Mouse (Mus musculus) ovary, adult 18-20 months (tissue): ENCODE results near the gene Ube2k.
"Not testable (repeated sequence)": the region's sequence is repeated elsewhere in the genome, so short reads cannot be mapped to it uniquely, and the experiment has no call there.

Experiments used
- DNase-seq: peaks from one replicate; pipeline ENCODE4 v3.0.0; 2022; ENCODE audit warnings: low spot score, mixed read lengths

Gene Ube2k

DNA sequence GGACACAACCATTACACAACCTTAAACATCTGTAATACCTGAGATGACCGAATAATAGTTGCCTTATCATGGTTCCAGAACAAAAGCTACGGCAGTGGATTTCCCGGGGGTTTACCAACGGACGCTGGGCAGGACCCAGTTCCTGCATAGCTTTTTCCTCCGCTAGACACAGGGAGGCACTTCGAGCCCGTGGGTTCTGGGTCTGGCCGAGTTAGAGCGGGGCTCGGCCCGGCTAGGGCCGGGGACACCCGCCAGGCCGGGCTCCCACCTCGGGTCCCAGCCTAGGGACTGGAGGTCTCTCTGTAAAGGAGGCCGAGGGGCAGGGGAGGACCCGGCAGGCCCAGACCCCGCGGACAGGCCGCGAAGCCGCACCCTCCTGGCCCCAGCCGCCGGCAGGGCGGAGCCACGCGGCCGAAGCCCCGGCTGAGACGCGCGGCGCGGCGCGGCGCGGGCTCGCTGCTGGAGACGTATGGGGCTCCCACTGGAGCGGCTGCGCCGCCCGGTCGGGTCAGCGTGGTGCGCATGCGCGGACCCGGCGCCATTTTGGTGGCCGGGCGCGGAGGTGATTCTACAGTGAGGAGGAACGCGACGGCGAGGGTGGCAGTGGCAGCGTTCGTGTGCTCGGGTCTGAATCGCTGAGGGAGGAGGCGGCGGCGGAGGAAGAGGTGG is at the start of gene Ube2k, which contains the start of gene Smim14:
TSS of gene Ube2k (plus strand) at position 483 of the 669 bp plus-strand sequence.
TSS of gene Smim14 (minus strand) at position 434 of the 669 bp plus-strand sequence.
- peak; percentile 89 for DNase-seq

DNA sequence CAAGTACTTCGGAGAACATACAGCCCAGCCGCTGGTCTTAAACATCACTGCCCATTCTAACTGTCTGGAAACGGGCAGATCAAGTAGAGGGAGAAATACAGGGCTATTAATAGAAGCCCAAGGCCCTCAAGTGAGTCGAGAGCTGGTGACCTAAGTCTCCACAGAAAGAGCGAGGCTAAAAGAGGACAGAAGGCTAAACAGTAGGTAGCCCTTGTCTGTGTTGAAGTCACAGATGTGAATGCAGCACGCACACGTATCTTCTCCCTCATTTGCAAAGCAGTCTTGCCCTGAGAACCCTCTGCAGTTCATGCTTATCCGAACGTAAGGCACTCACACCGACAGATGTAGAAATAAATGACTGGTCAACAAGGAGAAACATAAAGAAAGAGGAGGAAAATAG is 49.7 kb upstream of the Ube2k start:
- no peak for DNase-seq

GRCm38 (mm10) chr5:65488725-65489124 is 48.3 kb upstream of the Ube2k start:
- DNase-seq: no peak

DNA sequence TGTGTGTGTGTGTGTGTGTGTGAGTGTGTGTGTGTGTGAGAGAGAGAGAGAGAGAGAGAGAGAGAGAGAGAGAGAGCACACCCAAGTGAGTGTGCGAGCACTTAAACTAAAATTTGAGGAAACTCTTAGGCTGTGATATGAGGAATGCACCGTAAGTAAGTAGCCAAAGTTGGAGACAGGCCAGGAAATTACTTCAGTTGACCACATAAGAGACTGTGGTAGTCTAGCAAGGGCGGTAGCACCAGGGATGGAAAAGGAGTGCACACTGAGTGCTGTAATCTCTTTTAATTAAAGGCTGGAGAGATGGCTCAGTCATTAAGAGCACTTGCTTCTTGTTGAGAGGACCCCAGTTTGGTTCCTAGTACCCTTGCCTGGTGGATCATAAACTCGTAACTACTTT is 47.2 kb upstream of the Ube2k start:
- DNase-seq: no peak

- DNase-seq: peak; percentile 47
Measured at GRCm38 (mm10) chr5:65491767-65492715, 45.0 kb upstream of the Ube2k start.

- peak; percentile 95 for DNase-seq
Measured at GRCm38 (mm10) chr5:65492716-65493531, 44.1 kb upstream of the Ube2k start, which contains the start of gene Gm43552. Gm43552 (minus strand) TSS chr5:65492833.

DNA sequence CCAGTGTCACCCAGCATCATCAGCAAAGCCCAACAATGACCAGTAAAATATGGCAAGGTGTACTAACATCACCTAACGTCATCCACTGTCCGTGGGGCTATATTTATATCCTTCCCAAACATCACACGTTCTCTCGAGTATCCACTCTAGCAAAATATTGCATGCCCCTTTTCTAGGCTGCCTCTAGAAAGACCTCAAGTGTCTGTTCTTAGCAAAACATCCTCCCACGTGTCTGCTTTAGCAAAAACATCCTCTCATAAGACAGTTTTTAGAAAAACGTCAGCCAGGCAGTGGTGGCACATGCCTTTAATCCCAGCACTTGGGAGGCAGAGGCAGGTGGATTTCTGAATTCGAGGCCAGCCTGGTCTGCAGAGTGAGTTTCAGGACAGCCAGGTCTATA is 36.8 kb upstream of the Ube2k start:
- DNase-seq: no peak

GRCm38 (mm10) chr5:65501407-65501806 is 35.6 kb upstream of the Ube2k start:
- DNase-seq: no peak

- peak; percentile 34 for DNase-seq
Measured at GRCm38 (mm10) chr5:65505786-65506185, 31.2 kb upstream of the Ube2k start.

DNA sequence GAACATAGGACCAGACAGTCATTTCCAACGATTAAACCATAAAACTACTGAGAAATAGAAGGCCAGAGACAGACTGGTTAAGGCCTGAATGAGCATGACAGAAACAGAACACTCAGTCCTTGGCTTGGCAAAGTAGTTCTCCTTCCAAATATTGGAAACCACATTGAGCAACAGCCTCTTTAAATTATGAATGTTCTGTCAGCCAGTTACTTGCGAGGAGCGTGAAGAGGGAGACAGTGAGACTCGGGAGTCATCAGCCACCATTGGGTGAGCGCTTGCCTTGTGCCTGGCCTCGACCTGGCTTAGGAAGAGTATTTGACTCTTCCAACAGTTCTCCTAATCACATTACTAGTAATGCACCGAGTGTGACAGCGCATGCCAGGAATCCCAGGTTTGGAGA is 28.6 kb upstream of the Ube2k start:
- DNase-seq: no peak

GRCm38 (mm10) chr5:65513506-65513905 is 23.5 kb upstream of the Ube2k start:
- no peak for DNase-seq

DNA sequence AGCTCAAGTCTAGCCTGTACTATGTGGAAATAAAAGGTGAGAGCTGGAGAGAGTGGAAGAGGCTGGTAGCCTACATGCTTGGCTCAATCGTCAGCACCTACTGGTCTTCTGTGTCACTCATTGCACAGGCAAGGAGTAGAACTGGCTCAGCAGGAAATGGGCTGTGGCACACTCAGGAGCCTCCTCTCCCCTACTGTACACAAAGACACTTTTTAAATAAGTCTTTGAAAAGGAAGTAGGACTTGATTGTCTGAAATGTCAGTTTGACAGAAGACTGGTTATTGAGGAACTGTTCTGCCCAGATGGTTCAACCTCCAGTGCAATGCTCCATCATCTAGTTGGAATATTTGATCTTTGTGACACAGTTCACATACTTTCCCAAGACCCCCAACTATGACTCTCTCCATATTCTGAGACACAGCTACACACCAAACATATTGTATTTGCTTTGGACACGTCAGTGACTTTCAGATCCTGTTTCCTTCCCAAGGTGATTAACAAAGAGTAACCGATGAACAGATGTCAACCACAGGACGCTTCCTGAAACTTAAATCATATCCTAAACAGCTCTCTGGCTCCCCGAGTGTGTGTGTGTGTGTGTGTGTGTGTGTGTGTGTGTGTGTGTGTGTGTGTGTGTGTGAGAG is 22.3 kb upstream of the Ube2k start:
- no peak for DNase-seq

DNA sequence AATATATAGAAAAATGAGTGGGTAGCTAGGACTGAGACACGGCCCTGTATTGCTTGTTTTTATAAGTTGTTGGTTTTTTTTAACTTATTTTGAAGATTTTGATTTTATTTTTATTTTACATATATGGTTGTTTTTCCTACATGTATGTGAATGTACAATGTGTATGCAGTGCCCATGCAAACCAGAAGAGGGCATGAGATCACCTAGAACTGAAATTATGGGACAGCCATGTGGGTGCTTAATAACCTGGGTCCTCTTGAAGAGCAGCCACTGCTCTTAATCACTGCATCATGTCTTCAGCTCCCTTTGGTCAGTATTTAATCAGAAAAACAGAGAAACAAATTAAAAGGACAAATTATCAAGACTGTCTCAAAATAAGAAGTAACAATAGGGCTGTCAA is 15.2 kb upstream of the Ube2k start:
- no peak for DNase-seq

DNA sequence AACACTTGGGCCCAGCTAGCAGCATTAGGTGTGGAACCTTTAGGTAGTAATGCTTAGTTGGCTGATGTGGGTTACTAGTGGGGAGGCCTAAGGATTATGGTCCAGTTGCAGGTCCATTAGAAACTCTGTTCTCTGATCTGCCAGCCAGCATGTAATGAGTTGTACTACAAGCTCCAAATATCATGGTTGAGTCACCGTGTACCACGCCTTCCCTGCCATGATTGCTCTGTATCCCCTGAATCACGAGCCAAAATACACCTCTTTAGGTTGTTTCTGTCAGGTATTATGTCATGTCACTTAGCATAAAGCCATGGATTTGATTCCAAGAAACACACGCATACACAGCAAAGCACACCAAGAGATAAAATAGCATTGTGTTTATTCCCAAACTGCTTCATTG is 12.2 kb upstream of the Ube2k start:
- DNase-seq: no peak

DNA sequence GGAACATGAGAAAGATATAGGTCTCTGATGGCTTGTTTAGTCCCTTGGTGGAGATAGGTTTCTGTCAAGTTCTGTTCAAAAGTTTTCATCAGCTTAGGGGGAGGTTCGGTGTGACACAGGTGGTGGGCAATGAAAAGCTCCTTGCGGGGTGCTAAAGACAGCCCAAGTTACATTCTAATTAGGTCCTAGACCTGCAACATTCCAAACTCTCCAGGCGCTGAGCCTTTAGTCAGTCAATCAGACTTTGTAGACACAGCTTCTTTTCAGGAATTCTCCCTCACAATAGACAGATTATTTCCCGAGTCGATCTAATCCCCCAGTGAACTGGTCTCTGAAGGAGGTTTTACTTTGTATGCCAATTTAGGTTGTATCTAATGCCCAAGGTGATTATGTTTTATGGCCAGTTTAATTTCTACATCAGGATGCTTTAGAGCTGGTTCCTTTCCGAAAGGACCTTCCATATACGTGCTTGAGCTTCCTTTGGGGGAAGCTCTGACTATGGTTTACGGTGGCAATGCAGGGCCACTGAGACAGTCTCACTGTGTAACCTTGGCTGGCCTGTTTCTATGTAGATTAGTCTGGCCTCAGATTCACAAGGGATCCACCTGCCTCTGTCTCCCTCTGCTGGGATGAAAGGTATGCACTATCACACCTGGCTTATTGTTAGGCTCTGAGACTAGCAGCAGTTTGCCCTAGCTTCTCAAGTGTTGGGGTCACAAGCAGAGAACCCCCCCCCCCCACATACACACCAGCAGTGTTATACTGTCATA is 11.2 kb upstream of the Ube2k start:
- DNase-seq: no peak

- no peak for DNase-seq
Measured at GRCm38 (mm10) chr5:65531283-65531682, 5.8 kb upstream of the Ube2k start.

GRCm38 (mm10) chr5:65534496-65534895 is 2.5 kb upstream of the Ube2k start:
- no peak for DNase-seq

DNA sequence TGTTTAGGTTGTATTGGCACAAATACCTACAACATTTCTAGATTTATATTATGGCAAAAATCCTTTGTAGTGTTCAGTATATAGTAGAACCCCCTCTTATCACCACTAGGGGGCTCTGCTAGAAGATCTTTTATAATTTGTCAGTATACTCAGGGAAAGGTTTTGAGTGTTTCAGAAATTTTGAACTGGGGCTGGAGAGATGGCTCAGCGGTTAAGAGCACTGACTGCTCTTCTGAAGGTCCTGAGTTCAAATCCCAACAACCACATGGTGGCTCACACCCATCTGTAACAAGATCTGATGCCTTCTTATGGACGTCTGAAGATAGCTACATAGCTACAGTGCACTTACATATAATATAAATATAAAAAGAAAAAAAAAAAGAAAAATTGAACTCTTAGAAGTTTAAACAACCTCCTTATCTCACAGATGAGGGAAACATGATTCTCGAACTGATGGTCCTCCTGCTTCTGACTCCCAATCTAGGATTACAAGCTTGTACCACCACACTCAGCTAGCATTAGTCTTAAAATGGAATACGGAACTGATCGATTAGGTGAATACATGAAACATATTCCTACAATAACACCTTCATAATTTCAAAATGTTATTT is 1.5 kb upstream of the Ube2k start:
- DNase-seq: no peak

GRCm38 (mm10) chr5:65536068-65536465 is 966 bp upstream of the Ube2k start:
- not testable (repeated sequence) for DNase-seq

DNA sequence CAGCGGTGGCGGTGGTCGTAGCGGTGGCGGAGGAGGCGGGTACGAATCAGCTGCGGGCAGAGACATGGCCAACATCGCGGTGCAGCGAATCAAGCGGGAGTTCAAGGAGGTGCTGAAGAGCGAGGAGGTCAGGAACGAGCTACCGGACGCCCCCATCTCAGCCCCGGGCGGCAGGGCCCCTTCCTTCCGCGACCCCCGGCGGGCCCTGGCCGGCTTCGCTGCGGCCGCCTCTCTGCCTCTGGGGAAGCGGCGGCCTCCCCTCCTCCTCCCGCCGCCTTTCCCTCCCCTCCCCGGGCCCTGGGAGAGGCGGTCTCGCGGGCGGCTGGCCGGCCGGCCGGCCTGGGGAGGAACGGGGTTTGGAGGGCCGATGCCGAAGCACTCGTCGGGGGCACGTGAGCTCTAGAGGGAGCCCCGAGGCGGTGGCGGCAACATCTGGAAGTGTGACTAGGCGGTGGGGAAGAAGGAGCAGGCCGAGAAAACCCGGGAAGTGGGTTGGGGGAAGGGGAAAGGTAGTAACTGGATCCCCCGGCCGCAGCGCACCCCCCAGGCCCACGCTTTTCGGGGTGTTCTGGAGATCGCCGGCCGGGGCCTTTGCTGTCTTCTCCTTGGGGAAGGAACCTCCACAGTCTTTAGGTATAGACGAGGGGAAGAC is 513 bp downstream of the Ube2k start:
- peak; percentile 19 for DNase-seq
